Mouse (Mus musculus) brain, embryonic 14.5 days (tissue): ENCODE measurements around the gene Sucla2.

Experiments used
- CTCF ChIP-seq: fragments of 200-500 bp; IDR thresholded peaks from 2 replicates; pipeline ENCODE4 v1.5.1; 2012; ENCODE audit warnings: inconsistent platforms, mild to moderate bottlenecking, moderate library complexity, borderline replicate concordance; ENCODE audit not compliant: insufficient read depth, insufficient read length; ENCODE audit errors: extremely low read depth
- POLR2A ChIP-seq: fragments of 200-500 bp; IDR thresholded peaks from 2 replicates; pipeline ENCODE4 v1.6.1; 2012; ENCODE audit warnings: mild to moderate bottlenecking, inconsistent platforms, borderline replicate concordance; ENCODE audit not compliant: poor library complexity, insufficient read depth, insufficient read length, severe bottlenecking; ENCODE audit errors: extremely low read depth

- TF ChIP-seq CTCF = no peak
- no peak for TF ChIP-seq POLR2A
Measured at GRCm38 (mm10) chr14:73550291-73550690, 25.2 kb downstream of the Sucla2 start.
